Mouse (Mus musculus): ENCODE results near the gene Cdkal1. TPM values are rescaled to one million over a fixed set of nuclear protein-coding genes. Genes with fewer than 3 reads are reported as not detected.

The Cdkal1 gene
- total RNA-seq, 2 experiments from 2014 or later = 9.2 to 13.0 TPM

GRCm38 (mm10) chr13:29724855-29725254, 130.6 kb downstream of the Cdkal1 start:
- ATAC-seq (replicated peaks; ENCODE audit: low FRiP score, poor library complexity, severe bottlenecking) = no peak

GRCm38 (mm10) chr13:29723150-29723549, 132.3 kb downstream of the Cdkal1 start:
- ATAC-seq (replicated peaks; ENCODE audit: low FRiP score, poor library complexity, severe bottlenecking) = no peak

GRCm38 (mm10) chr13:29721206-29721605, 134.3 kb downstream of the Cdkal1 start:
- no peak for ATAC-seq (replicated peaks; ENCODE audit: low FRiP score, poor library complexity, severe bottlenecking)

- no peak for ATAC-seq (replicated peaks; ENCODE audit: low FRiP score, poor library complexity, severe bottlenecking)
These were observed 138.9 kb downstream of the Cdkal1 start for GRCm38 (mm10) chr13:29716550-29716949.

GRCm38 (mm10) chr13:29715241-29715841, 140.1 kb downstream of the Cdkal1 start:
- no peak for ATAC-seq (replicated peaks; ENCODE audit: low FRiP score, poor library complexity, severe bottlenecking)

- ATAC-seq (replicated peaks; ENCODE audit: low FRiP score, poor library complexity, severe bottlenecking) = no peak
These were observed 147.9 kb downstream of the Cdkal1 start for GRCm38 (mm10) chr13:29707620-29708019.

- ATAC-seq (replicated peaks; ENCODE audit: low FRiP score, poor library complexity, severe bottlenecking) = no peak
These were observed 154.1 kb downstream of the Cdkal1 start for GRCm38 (mm10) chr13:29701400-29701799.

GRCm38 (mm10) chr13:29699896-29700295, 155.6 kb downstream of the Cdkal1 start:
- ATAC-seq (replicated peaks; ENCODE audit: low FRiP score, poor library complexity, severe bottlenecking) = no peak

- no peak for ATAC-seq (replicated peaks; ENCODE audit: low FRiP score, poor library complexity, severe bottlenecking)
These were observed 157.0 kb downstream of the Cdkal1 start for GRCm38 (mm10) chr13:29698307-29698985.

GRCm38 (mm10) chr13:29697230-29697629, 158.2 kb downstream of the Cdkal1 start:
- no peak for ATAC-seq (replicated peaks; ENCODE audit: low FRiP score, poor library complexity, severe bottlenecking)

- ATAC-seq (replicated peaks; ENCODE audit: low FRiP score, poor library complexity, severe bottlenecking) = no peak
These were observed 164.7 kb downstream of the Cdkal1 start for GRCm38 (mm10) chr13:29690734-29691133.

- ATAC-seq (replicated peaks; ENCODE audit: low FRiP score, poor library complexity, severe bottlenecking) = no peak
These were observed 166.6 kb downstream of the Cdkal1 start for GRCm38 (mm10) chr13:29688851-29689250.

- ATAC-seq (replicated peaks; ENCODE audit: low FRiP score, poor library complexity, severe bottlenecking) = no peak
These were observed 167.6 kb downstream of the Cdkal1 start for GRCm38 (mm10) chr13:29687872-29688271.

- ATAC-seq (replicated peaks; ENCODE audit: low FRiP score, poor library complexity, severe bottlenecking) = no peak
These were observed 175.8 kb downstream of the Cdkal1 start for GRCm38 (mm10) chr13:29679479-29680186.

- no peak for ATAC-seq (replicated peaks; ENCODE audit: low FRiP score, poor library complexity, severe bottlenecking)
These were observed 177.9 kb downstream of the Cdkal1 start for GRCm38 (mm10) chr13:29677559-29677958.

- no peak for ATAC-seq (replicated peaks; ENCODE audit: low FRiP score, poor library complexity, severe bottlenecking)
These were observed 184.8 kb downstream of the Cdkal1 start for GRCm38 (mm10) chr13:29670626-29671025.

- ATAC-seq (replicated peaks; ENCODE audit: low FRiP score, poor library complexity, severe bottlenecking) = no peak
These were observed 191.6 kb downstream of the Cdkal1 start for GRCm38 (mm10) chr13:29663908-29664307.

- ATAC-seq (replicated peaks; ENCODE audit: low FRiP score, poor library complexity, severe bottlenecking) = no peak
These were observed 199.6 kb downstream of the Cdkal1 start for GRCm38 (mm10) chr13:29655841-29656365.

GRCm38 (mm10) chr13:29653407-29653806, 202.1 kb downstream of the Cdkal1 start:
- no peak for ATAC-seq (replicated peaks; ENCODE audit: low FRiP score, poor library complexity, severe bottlenecking)

GRCm38 (mm10) chr13:29652791-29653190, 202.7 kb downstream of the Cdkal1 start:
- ATAC-seq (replicated peaks; ENCODE audit: low FRiP score, poor library complexity, severe bottlenecking) = no peak

Measured in erythroid progenitor cell, adult 5-6 weeks (primary cell).